Mouse (Mus musculus): ENCODE results near the gene Nr3c2.

DNA sequence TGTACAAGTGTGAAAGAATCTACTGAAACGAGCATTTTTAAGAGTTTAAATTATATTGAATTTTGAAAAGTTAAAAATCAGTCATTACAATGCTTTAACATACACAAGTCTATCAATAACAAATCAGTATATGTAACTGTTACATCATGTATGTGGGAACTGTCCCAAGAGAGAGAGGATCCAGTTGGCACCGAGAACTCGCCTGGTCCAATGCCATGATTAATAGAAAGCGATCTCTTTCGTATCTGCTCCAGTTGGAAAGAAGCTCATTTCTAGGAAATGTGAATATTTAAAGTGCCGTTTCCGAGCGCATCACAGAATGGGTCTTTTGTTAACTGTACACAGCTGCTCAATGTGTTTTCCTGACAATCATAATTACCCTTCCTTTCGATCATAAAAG, 288.5 kb downstream of the Nr3c2 start:
- TF ChIP-seq CTCF (conservative IDR thresholded peaks at IDR 0.05; ENCODE audit: insufficient read depth, insufficient read length, low read depth, low read length) (no peak), POLR2A (IDR thresholded peaks at IDR 0.05; ENCODE audit: low read depth, low read length) (no peak)

Data from kidney, adult 2 months (tissue).